Mouse (Mus musculus) MEL (cell line): ENCODE data around the gene Snrnp70. TPM values are rescaled to one million over a fixed set of nuclear protein-coding genes. Genes with fewer than 3 reads are reported as not detected.

Experiments
- DNase-seq: peaks from one replicate; pipeline ENCODE4 v3.0.0; 2011; ENCODE audit warnings: low read depth, low spot score
- H3K27ac ChIP-seq: 2 replicates; pipeline ENCODE4 v1.5.1; 2012; ENCODE audit warnings: low read depth, mild to moderate bottlenecking, control low read depth, low read length, moderate library complexity; ENCODE audit not compliant: control insufficient read depth
- H3K27me3 ChIP-seq, 2 experiments: fragments of 150-350 bp in 1 of 2; sonication (generic) in 1 of 2; 2 replicates each; pipeline ENCODE4 v1.6.1; 2012; ENCODE audit warnings: low read length in 2 of 2, mild to moderate bottlenecking in 2 of 2, improper control_type of control experiment in 1 of 2, moderate library complexity in 1 of 2; ENCODE audit not compliant: insufficient read depth in 2 of 2, control insufficient read depth in 1 of 2
- H3K36me3 ChIP-seq, 2 experiments: 2 replicates each; pipeline ENCODE4 v1.6.1; 2012 to 2014; ENCODE audit warnings: low read length in 2 of 2, improper control_type of control experiment in 1 of 2, inconsistent platforms in 1 of 2, mild to moderate bottlenecking in 1 of 2; ENCODE audit not compliant: insufficient read depth in 2 of 2, control insufficient read depth in 1 of 2
- H3K4me1 ChIP-seq, 2 experiments: fragments of 150-350 bp in 1 of 2; sonication (generic) in 1 of 2; 2 replicates each; pipeline ENCODE4 v1.6.1; 2012; ENCODE audit warnings: low read length in 2 of 2, improper control_type of control experiment in 1 of 2, mild to moderate bottlenecking in 1 of 2; ENCODE audit not compliant: insufficient read depth in 2 of 2, control insufficient read depth in 1 of 2
- H3K4me3 ChIP-seq, 2 experiments: fragments of 150-350 bp in 1 of 2; sonication (generic) in 1 of 2; 2 replicates each; pipeline ENCODE4 v1.5.1; 2012; ENCODE audit warnings: low read depth in 2 of 2, low read length in 2 of 2, mild to moderate bottlenecking in 2 of 2, moderate library complexity in 2 of 2, control low read depth in 1 of 2, improper control_type of control experiment in 1 of 2; ENCODE audit not compliant: control insufficient read depth in 1 of 2, insufficient read depth in 1 of 2
- H3K79me2 ChIP-seq: 2 replicates; pipeline ENCODE4 v1.6.1; 2012; ENCODE audit warnings: mild to moderate bottlenecking, low read length, moderate library complexity; ENCODE audit not compliant: control insufficient read depth, poor library complexity, insufficient read depth
- H3K9ac ChIP-seq: 2 replicates; pipeline ENCODE4 v1.6.1; 2012; ENCODE audit warnings: low read depth, mild to moderate bottlenecking, control low read depth, low read length, moderate library complexity; ENCODE audit not compliant: control insufficient read depth, poor library complexity, severe bottlenecking
- H3K9me3 ChIP-seq: fragments of 150-350 bp; sonication (generic); replicated peaks from 2 replicates; pipeline ENCODE4 v1.6.1; 2012; ENCODE audit warnings: mild to moderate bottlenecking, low read length, improper control_type of control experiment, moderate library complexity; ENCODE audit not compliant: insufficient read depth
- CHD1 ChIP-seq: IDR thresholded peaks from 2 replicates; pipeline ENCODE4 v1.6.1; 2012; ENCODE audit warnings: low read depth, mild to moderate bottlenecking, inconsistent platforms, low read length, improper control_type of control experiment
- CHD2 ChIP-seq: IDR thresholded peaks from 2 replicates; pipeline ENCODE4 v1.6.1; 2011; ENCODE audit warnings: low read length, improper control_type of control experiment
- CTCF ChIP-seq, 3 experiments: IDR thresholded peaks in 2 of 3; conservative IDR thresholded peaks in 1 of 3; 2 replicates each; pipeline ENCODE4 v1.5.1; 2011 to 2012; ENCODE audit warnings: low read length in 3 of 3, low read depth in 2 of 3, mild to moderate bottlenecking in 2 of 3, improper control_type of control experiment in 1 of 3, inconsistent platforms in 1 of 3, mixed read lengths in 1 of 3, moderate library complexity in 1 of 3; ENCODE audit not compliant: control insufficient read depth in 1 of 3, insufficient read depth in 1 of 3, poor library complexity in 1 of 3, severe bottlenecking in 1 of 3
- E2F4 ChIP-seq: IDR thresholded peaks from 2 replicates; pipeline ENCODE4 v1.6.1; 2011; ENCODE audit warnings: low read depth, low read length, improper control_type of control experiment, borderline replicate concordance
- ELF1 ChIP-seq: IDR thresholded peaks from 2 replicates; pipeline ENCODE4 v1.6.1; 2014; ENCODE audit warnings: low read depth, mild to moderate bottlenecking, inconsistent platforms, low read length, improper control_type of control experiment, moderate library complexity
- EP300 ChIP-seq, 2 experiments: IDR thresholded peaks; 2 replicates each; pipeline ENCODE4 v1.6.1; 2011; ENCODE audit warnings: improper control_type of control experiment in 2 of 2, low read length in 2 of 2, low read depth in 1 of 2, mild to moderate bottlenecking in 1 of 2
- GATA1 ChIP-seq: IDR thresholded peaks from 2 replicates; pipeline ENCODE4 v1.6.1; 2011; ENCODE audit warnings: low read depth, low read length, improper control_type of control experiment
- JUND ChIP-seq: IDR thresholded peaks from 2 replicates; pipeline ENCODE4 v1.6.1; 2011; ENCODE audit warnings: low read depth, mild to moderate bottlenecking, improper control_type of control experiment, low read length
- KAT2A ChIP-seq: conservative IDR thresholded peaks from 2 replicates; pipeline ENCODE4 v1.6.1; 2012; ENCODE audit warnings: low read depth, low read length, improper control_type of control experiment, inconsistent platforms
- MAFK ChIP-seq: IDR thresholded peaks from 2 replicates; pipeline ENCODE4 v1.6.1; 2011; ENCODE audit warnings: low read depth, mild to moderate bottlenecking, low read length, improper control_type of control experiment, borderline replicate concordance
- MAX ChIP-seq: IDR thresholded peaks from 2 replicates; pipeline ENCODE4 v1.6.1; 2011; ENCODE audit warnings: low read length, improper control_type of control experiment
- MEF2A ChIP-seq: IDR thresholded peaks from 2 replicates; pipeline ENCODE4 v1.6.1; 2014; ENCODE audit warnings: low read depth, mild to moderate bottlenecking, inconsistent platforms, low read length, improper control_type of control experiment; ENCODE audit not compliant: poor library complexity, insufficient replicate concordance, severe bottlenecking; ENCODE audit errors: extremely low read depth
- MXI1 ChIP-seq: IDR thresholded peaks from 2 replicates; pipeline ENCODE4 v1.6.1; 2011; ENCODE audit warnings: mild to moderate bottlenecking, low read depth, low read length, improper control_type of control experiment
- MYB ChIP-seq: IDR thresholded peaks from 2 replicates; pipeline ENCODE4 v1.6.1; 2011; ENCODE audit warnings: mild to moderate bottlenecking, low read depth, low read length, improper control_type of control experiment
- NELFE ChIP-seq: IDR thresholded peaks from 2 replicates; pipeline ENCODE4 v1.6.1; 2011; ENCODE audit warnings: low read depth, low read length, improper control_type of control experiment
- POLR2A ChIP-seq, 2 experiments: IDR thresholded peaks; 2 replicates each; pipeline ENCODE4 v1.6.1; 2011 to 2012; ENCODE audit warnings: low read length in 2 of 2, mild to moderate bottlenecking in 2 of 2, control low read depth in 1 of 2, improper control_type of control experiment in 1 of 2, low read depth in 1 of 2, moderate library complexity in 1 of 2; ENCODE audit not compliant: control insufficient read depth in 1 of 2, insufficient read depth in 1 of 2, poor library complexity in 1 of 2
- POLR2AphosphoS2 ChIP-seq: IDR thresholded peaks from 2 replicates; pipeline ENCODE4 v1.6.1; 2011; ENCODE audit warnings: low read length, improper control_type of control experiment
- POLR2AphosphoS5 ChIP-seq: IDR thresholded peaks from 2 replicates; pipeline ENCODE4 v1.6.1; 2012; ENCODE audit warnings: low read depth, borderline replicate concordance, mild to moderate bottlenecking, inconsistent platforms, low read length, moderate library complexity, mixed read lengths
- RAD21 ChIP-seq: IDR thresholded peaks from 2 replicates; pipeline ENCODE4 v1.6.1; 2011; ENCODE audit warnings: mild to moderate bottlenecking, low read depth, low read length, improper control_type of control experiment
- RCOR1 ChIP-seq: IDR thresholded peaks from 2 replicates; pipeline ENCODE4 v1.6.1; 2012; ENCODE audit warnings: low read depth, mild to moderate bottlenecking, inconsistent platforms, low read length, improper control_type of control experiment
- SIN3A ChIP-seq: IDR thresholded peaks from 2 replicates; pipeline ENCODE4 v1.6.1; 2012; ENCODE audit warnings: low read length, improper control_type of control experiment, inconsistent platforms
- SMC3 ChIP-seq: IDR thresholded peaks from 2 replicates; pipeline ENCODE4 v1.6.1; 2011; ENCODE audit warnings: low read depth, low read length, improper control_type of control experiment
- TAL1 ChIP-seq: IDR thresholded peaks from 2 replicates; pipeline ENCODE4 v1.6.1; 2012; ENCODE audit warnings: mild to moderate bottlenecking, inconsistent platforms, low read length, moderate library complexity, mixed read lengths
- TBP ChIP-seq: IDR thresholded peaks from 2 replicates; pipeline ENCODE4 v1.8.0; 2011; ENCODE audit warnings: low read depth, low read length, improper control_type of control experiment
- TCF12 ChIP-seq: IDR thresholded peaks from 2 replicates; pipeline ENCODE4 v1.6.1; 2014; ENCODE audit warnings: low read depth, mild to moderate bottlenecking, inconsistent platforms, low read length, improper control_type of control experiment, moderate library complexity
- UBTF ChIP-seq: IDR thresholded peaks from 2 replicates; pipeline ENCODE4 v1.6.1; 2012; ENCODE audit warnings: low read depth, mild to moderate bottlenecking, inconsistent platforms, low read length, improper control_type of control experiment, moderate library complexity, borderline replicate concordance; ENCODE audit not compliant: insufficient read depth
- USF1 ChIP-seq: IDR thresholded peaks from 2 replicates; pipeline ENCODE4 v1.6.1; 2014; ENCODE audit warnings: low read depth, mild to moderate bottlenecking, inconsistent platforms, low read length, improper control_type of control experiment, moderate library complexity
- USF2 ChIP-seq, 2 experiments: IDR thresholded peaks; 2 replicates each; pipeline ENCODE4 v1.6.1; 2011 to 2012; ENCODE audit warnings: improper control_type of control experiment in 2 of 2, low read length in 2 of 2, borderline replicate concordance in 1 of 2, inconsistent platforms in 1 of 2, low read depth in 1 of 2, mild to moderate bottlenecking in 1 of 2; ENCODE audit not compliant: insufficient read depth in 1 of 2
- ZC3H11A ChIP-seq: IDR thresholded peaks from 2 replicates; pipeline ENCODE4 v1.6.1; 2012; ENCODE audit warnings: low read depth, mild to moderate bottlenecking, inconsistent platforms, low read length, improper control_type of control experiment
- polyA plus RNA-seq, 2 experiments: library from polyadenylated mRNA; stranded (reverse) in 1 of 2; unstranded in 1 of 2; fragments of >175 nt in 1 of 2; fragments of >200 nt in 1 of 2; gene quantifications; 2 replicates each; pipeline versions ENCODE4 v1.2.1 to v1.2.4; 2012; ENCODE audit warnings: low replicate concordance in 2 of 2, low read depth in 1 of 2; ENCODE audit not compliant: insufficient read length in 2 of 2, insufficient read depth in 1 of 2, missing spikeins in 1 of 2
- total RNA-seq: library from RNA; depleted of rRNA; stranded (reverse); fragments of 300-350 nt; gene quantifications from 2 replicates; pipeline ENCODE4 v1.2.3, GENCODE M21; 2012

The Snrnp70 gene
- total and polyA plus RNA-seq, 3 experiments: 272 to 1,478 (median 588) TPM

- H3K36me3 ChIP-seq: peaks cover 16 to 26% of the 10 kb centered on the region in 2 experiments
- H3K79me2 ChIP-seq: no peaks in the 10 kb centered on the region; the same call in none of the 2 replicates
- H3K27me3 ChIP-seq: no peaks in the 10 kb centered on the region
- H3K9ac ChIP-seq: no peak overlapping the region
- H3K9me3 ChIP-seq: no peaks in the 10 kb centered on the region
- peaks cover 6 to 21% of the 10 kb centered on the region in 2 experiments for H3K4me1 ChIP-seq
- no peak for DNase-seq
- no peak overlapping the region for H3K27ac ChIP-seq
- TF ChIP-seq SIN3A: no peak
- no peak overlapping the region for H3K4me3 ChIP-seq
Observed at GRCm38 (mm10) chr7:45372371-45372770, 23.2 kb downstream of the Snrnp70 start.

- peak within 1 kb of the TSS; percentile 50 for H3K27ac ChIP-seq
- H3K36me3 ChIP-seq: peaks cover 12 to 18% of the 10 kb centered on the region in 2 experiments
- no peaks in the 10 kb centered on the region; the same call in 1 of the 2 replicates for H3K79me2 ChIP-seq
- H3K9me3 ChIP-seq: no peaks in the 10 kb centered on the region
- H3K4me3 ChIP-seq: peak within 1 kb of the TSS; percentile 25 to 57; a peak in 3 of 4 replicates
- peaks cover 6 to 24% of the 10 kb centered on the region in 2 experiments for H3K4me1 ChIP-seq
- no peak within 1 kb of the TSS; the same call in 1 of the 2 replicates for H3K9ac ChIP-seq
- H3K27me3 ChIP-seq: no peaks in the 10 kb centered on the region
- DNase-seq: peak; percentile 96
- TF ChIP-seq CHD2: 0 out of 2 replicates have a peak, but pooled peaks have one; percentile 13
- no peak for TF ChIP-seq ZC3H11A
- TF ChIP-seq E2F4: no peak
- TF ChIP-seq USF1: no peak
- TF ChIP-seq TBP: no peak
- TF ChIP-seq POLR2A (IDR thresholded peaks at IDR 0.05; ENCODE audit: control insufficient read depth in 1 of 2, insufficient read depth in 1 of 2, low read depth in 1 of 2, low read length in 2 of 2, poor library complexity in 1 of 2): peak; percentile 37 to 46; a peak in 3 of 4 replicates
- 0 out of 2 replicates have a peak, but pooled peaks have one; percentile 1 for TF ChIP-seq SMC3
- no peak for TF ChIP-seq MAFK
- TF ChIP-seq GATA1: peak; percentile 54; the same call in 1 of the 2 replicates
- peak in 1 of 2 experiments; percentile 46; a peak in 2 of 4 replicates for TF ChIP-seq EP300 (IDR thresholded peaks at IDR 0.05; ENCODE audit: low read depth in 1 of 2, low read length in 2 of 2)
- no peak for TF ChIP-seq MEF2A
- no peak for TF ChIP-seq MYB
- peak in 1 of 3 experiments; percentile 4; a peak in 1 of 6 replicates for TF ChIP-seq CTCF (IDR thresholded peaks at IDR 0.05 in 2 of 3, conservative IDR thresholded peaks at IDR 0.05 in 1 of 3; ENCODE audit: control insufficient read depth in 1 of 3, insufficient read depth in 1 of 3, low read depth in 2 of 3, low read length in 3 of 3, poor library complexity in 1 of 3, severe bottlenecking in 1 of 3)
- no peak for TF ChIP-seq JUND
- peak; percentile 29; the same call in 1 of the 2 replicates for TF ChIP-seq NELFE
- no peak for TF ChIP-seq CHD1
- TF ChIP-seq KAT2A: no peak
- TF ChIP-seq MAX: no peak
- no peak for TF ChIP-seq POLR2AphosphoS5
- no peak for TF ChIP-seq USF2 (IDR thresholded peaks at IDR 0.05; ENCODE audit: borderline replicate concordance in 1 of 2, insufficient read depth in 1 of 2, low read depth in 1 of 2, low read length in 2 of 2)
- peak; percentile 26; the same call in 1 of the 2 replicates for TF ChIP-seq TCF12
- no peak for TF ChIP-seq RCOR1
- TF ChIP-seq ELF1: peak; percentile 53; the same call in 1 of the 2 replicates
- peak; percentile 65; the same call in 1 of the 2 replicates for TF ChIP-seq SIN3A
- TF ChIP-seq POLR2AphosphoS2: peak; percentile 89
- TF ChIP-seq UBTF: no peak
- peak; percentile 43; the same call in 1 of the 2 replicates for TF ChIP-seq MXI1
- TF ChIP-seq RAD21: no peak
- TF ChIP-seq TAL1: no peak
Observed at GRCm38 (mm10) chr7:45370475-45371311, 24.8 kb downstream of the Snrnp70 start, which contains the start of gene Lin7b. Gene Lin7b, minus strand, starts transcription at chr7:45370583.
